Mouse (Mus musculus) midbrain, embryonic 16.5 days (tissue): Measurements from ENCODE around the gene Il18. TPM values are rescaled to one million over a fixed set of nuclear protein-coding genes. Genes with fewer than 3 reads are reported as not detected.

Experiments used
- ATAC-seq: fragments of 200-750 bp; cut with Nextera tagmentation; 2 replicates; pipeline ENCODE4 v1.8.0; 2017; ENCODE audit warnings: moderate TSS enrichment
- H3K27ac ChIP-seq: fragments of 300-500 bp; sonication (generic); 2 replicates; pipeline ENCODE4 v1.5.1; 2014; ENCODE audit warnings: mild to moderate bottlenecking, low read length, mixed read lengths
- H3K27me3 ChIP-seq: fragments of 300-500 bp; sonication (generic); 2 replicates; pipeline ENCODE4 v1.6.1; 2014; ENCODE audit warnings: low read depth, low read length, mixed read lengths; ENCODE audit not compliant: control insufficient read depth, insufficient read depth
- H3K36me3 ChIP-seq: fragments of 300-500 bp; sonication (generic); 2 replicates; pipeline ENCODE4 v1.6.1; 2014; ENCODE audit warnings: mild to moderate bottlenecking, low read length, moderate library complexity, mixed read lengths; ENCODE audit not compliant: control insufficient read depth, insufficient read depth
- H3K4me1 ChIP-seq: fragments of 300-500 bp; sonication (generic); 2 replicates; pipeline ENCODE4 v1.6.1; 2014; ENCODE audit warnings: mild to moderate bottlenecking, low read length, mixed read lengths; ENCODE audit not compliant: control insufficient read depth, insufficient read depth
- H3K4me2 ChIP-seq: fragments of 300-500 bp; sonication (generic); 2 replicates; pipeline ENCODE4 v1.6.1; 2014; ENCODE audit warnings: mild to moderate bottlenecking, low read length, mixed read lengths
- H3K4me3 ChIP-seq: fragments of 300-500 bp; sonication (generic); 2 replicates; pipeline ENCODE4 v1.5.1; 2014; ENCODE audit warnings: low read depth, mild to moderate bottlenecking, low read length, moderate library complexity, mixed read lengths
- H3K9ac ChIP-seq: fragments of 300-500 bp; sonication (generic); 2 replicates; pipeline ENCODE4 v1.6.1; 2014; ENCODE audit warnings: low read depth, low read length, mixed read lengths
- H3K9me3 ChIP-seq: fragments of 300-500 bp; sonication (generic); replicated peaks from 2 replicates; pipeline ENCODE4 v1.6.1; 2014; ENCODE audit warnings: mild to moderate bottlenecking, low read length, mixed read lengths; ENCODE audit not compliant: control insufficient read depth, poor library complexity, severe bottlenecking
- WGBS: fragments of 180-500 bp; shearing (Covaris S2); extraction: QIAGEN DNeasy Blood & Tissue Kit; methylation state at CpG from one replicate; pipeline ENCODE4 v1.1.7; 2014; 5-methylcytosine and 5-hydroxymethylcytosine counted together
- polyA plus RNA-seq: library from polyadenylated mRNA; unstranded; fragments of >200 nt; fragmentation: Nextera tagmentation; extraction: Ambion mirVana; gene quantifications from 2 replicates; pipeline ENCODE4 v1.2.1, GENCODE M21; 2015

Il18 gene
- polyA plus RNA-seq, 1 experiment from 2014 or later, result 26.0 TPM

- H3K36me3 ChIP-seq, result no peaks in the 10 kb centered on the region
Measured at GRCm38 (mm10) chr9:50540170-50540569, 14.5 kb upstream of the Il18 start.

DNA sequence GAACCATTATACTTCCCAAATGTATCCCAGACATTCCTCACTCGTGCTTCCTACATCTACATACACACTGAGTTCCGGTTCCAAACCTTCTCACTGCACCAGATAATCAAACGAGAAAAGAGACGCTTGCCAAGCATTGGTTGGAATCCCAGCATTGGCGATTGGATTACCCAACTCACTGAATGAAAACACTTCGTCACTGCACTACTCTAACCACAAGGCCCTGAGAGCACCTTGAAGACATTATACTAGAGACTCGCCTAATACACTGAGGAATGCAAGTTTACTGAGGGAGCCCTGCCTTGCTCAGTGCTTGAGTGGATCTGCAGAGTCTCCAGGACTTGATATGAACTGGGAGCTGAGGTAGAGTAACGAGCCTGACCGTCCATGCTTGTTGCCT, 12.2 kb upstream of the Il18 start:
- H3K4me3 ChIP-seq, result no peak overlapping the region
- no peak overlapping the region for H3K27ac ChIP-seq
- H3K27me3 ChIP-seq, result no peaks in the 10 kb centered on the region
- WGBS, result 81% methylated on average over 9 of the region's 9 CpGs
- no peaks in the 10 kb centered on the region for H3K4me1 ChIP-seq
- H3K9me3 ChIP-seq, result no peaks in the 10 kb centered on the region
- no peak overlapping the region for H3K4me2 ChIP-seq
- H3K9ac ChIP-seq, result no peak overlapping the region
- H3K36me3 ChIP-seq, result no peaks in the 10 kb centered on the region
- no peak for ATAC-seq

More at GRCm38 (mm10) chr9:50540170-50540569, 14.5 kb upstream of the Il18 start:
- Histone ChIP-seq H3K4me2 (no peak overlapping the region), H3K9ac (no peak overlapping the region), H3K27me3 (no peaks in the 10 kb centered on the region), H3K4me3 (no peak overlapping the region), H3K4me1 (no peaks in the 10 kb centered on the region), H3K27ac (no peak overlapping the region), H3K9me3 (no peaks in the 10 kb centered on the region)
- 72% methylated on average over 7 of the region's 7 CpGs for WGBS
- no peak for ATAC-seq

- no peak for ATAC-seq
- H3K9me3 ChIP-seq, result no peaks in the 10 kb centered on the region
- 58% methylated on average over 5 of the region's 5 CpGs for WGBS
- no peak overlapping the region for H3K4me3 ChIP-seq
- no peak overlapping the region for H3K9ac ChIP-seq
- H3K27me3 ChIP-seq, result no peaks in the 10 kb centered on the region
- H3K4me2 ChIP-seq, result no peak overlapping the region
- H3K27ac ChIP-seq, result no peak overlapping the region
- H3K36me3 ChIP-seq, result no peaks in the 10 kb centered on the region
- H3K4me1 ChIP-seq, result no peaks in the 10 kb centered on the region
Measured at GRCm38 (mm10) chr9:50547859-50548478, 6.7 kb upstream of the Il18 start.

GRCm38 (mm10) chr9:50548936-50549335, 5.7 kb upstream of the Il18 start:
- no peak overlapping the region for H3K4me3 ChIP-seq
- H3K9ac ChIP-seq, result no peak overlapping the region
- no peak overlapping the region for H3K4me2 ChIP-seq
- H3K27me3 ChIP-seq, result no peaks in the 10 kb centered on the region
- H3K27ac ChIP-seq, result no peak overlapping the region
- WGBS, result 88% methylated on average over 4 of the region's 4 CpGs
- no peak for ATAC-seq
- no peaks in the 10 kb centered on the region for H3K9me3 ChIP-seq
- H3K36me3 ChIP-seq, result no peaks in the 10 kb centered on the region
- no peaks in the 10 kb centered on the region for H3K4me1 ChIP-seq

GRCm38 (mm10) chr9:50552206-50552605, 2.4 kb upstream of the Il18 start:
- Histone ChIP-seq H3K9ac (no peak overlapping the region), H3K27me3 (no peaks in the 10 kb centered on the region), H3K4me2 (no peak overlapping the region), H3K36me3 (no peaks in the 10 kb centered on the region), H3K4me1 (peaks cover 9% of the 10 kb centered on the region; the same call in 1 of the 2 replicates), H3K9me3 (no peaks in the 10 kb centered on the region), H3K27ac (no peak overlapping the region), H3K4me3 (no peak overlapping the region)
- WGBS, result 90% methylated on average over 5 of the region's 5 CpGs
- no peak for ATAC-seq

GRCm38 (mm10) chr9:50553547-50553946, 1.1 kb upstream of the Il18 start:
- no peaks in the 10 kb centered on the region for H3K36me3 ChIP-seq
- no peak overlapping the region for H3K9ac ChIP-seq
- no peak for ATAC-seq
- 71% methylated on average over 2 of the region's 2 CpGs for WGBS
- peaks cover 9% of the 10 kb centered on the region; the same call in 1 of the 2 replicates for H3K4me1 ChIP-seq
- no peaks in the 10 kb centered on the region for H3K9me3 ChIP-seq
- no peaks in the 10 kb centered on the region for H3K27me3 ChIP-seq
- no peak overlapping the region for H3K4me2 ChIP-seq
- H3K27ac ChIP-seq, result no peak overlapping the region
- no peak overlapping the region for H3K4me3 ChIP-seq

GRCm38 (mm10) chr9:50555094-50555446, 443 bp downstream of the Il18 start, which contains the start of gene Bco2:
Gene Bco2, minus strand, starts transcription at chr9:50555181.
- no peaks in the 10 kb centered on the region for H3K36me3 ChIP-seq
- peak within 1 kb of the TSS; percentile 85 for H3K27ac ChIP-seq
- H3K4me2 ChIP-seq, result peak within 1 kb of the TSS; percentile 59
- no peaks in the 10 kb centered on the region for H3K9me3 ChIP-seq
- H3K9ac ChIP-seq, result peak within 1 kb of the TSS; percentile 62
- peak; percentile 54 for ATAC-seq
- no peaks in the 10 kb centered on the region for H3K27me3 ChIP-seq
- peak within 1 kb of the TSS; percentile 36 for H3K4me3 ChIP-seq
- H3K4me1 ChIP-seq, result peaks cover 9% of the 10 kb centered on the region; the same call in 1 of the 2 replicates
- WGBS, result 6% methylated on average over 2 of the region's 2 CpGs

- no peaks in the 10 kb centered on the region for H3K9me3 ChIP-seq
Measured at GRCm38 (mm10) chr9:50561145-50561917, 6.7 kb downstream of the Il18 start, which contains the start of gene Tex12. Gene Tex12, minus strand, starts transcription at chr9:50561325.

DNA sequence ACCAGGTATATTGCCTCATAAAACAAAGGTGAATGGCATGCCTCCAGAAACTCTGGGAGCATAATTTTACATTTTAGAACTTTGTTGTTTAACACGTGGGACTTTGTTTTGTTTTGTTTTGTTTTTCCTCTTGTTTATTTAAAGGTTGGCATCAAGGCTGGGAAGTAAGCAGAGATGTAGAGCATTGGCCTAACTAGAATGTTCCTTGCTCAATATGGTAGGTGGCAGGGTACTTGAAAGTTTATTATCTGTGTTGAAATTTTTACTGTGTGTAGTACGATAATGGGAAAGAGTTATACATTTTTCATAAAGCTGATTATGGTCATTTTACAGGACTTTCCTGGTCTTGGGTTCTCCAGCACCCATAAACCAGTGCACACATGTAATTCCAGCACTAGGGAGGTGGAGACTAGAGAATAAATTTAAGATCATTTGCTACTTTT, 7.3 kb downstream of the Il18 start:
- H3K27me3 ChIP-seq, result no peaks in the 10 kb centered on the region
- H3K4me2 ChIP-seq, result no peak overlapping the region
- no peaks in the 10 kb centered on the region for H3K4me1 ChIP-seq
- no peak overlapping the region for H3K4me3 ChIP-seq
- H3K9ac ChIP-seq, result no peak overlapping the region
- no peaks in the 10 kb centered on the region for H3K9me3 ChIP-seq
- ATAC-seq, result no peak
- H3K27ac ChIP-seq, result no peak overlapping the region
- H3K36me3 ChIP-seq, result no peaks in the 10 kb centered on the region
- WGBS, result 84% methylated on average over 2 of the region's 2 CpGs

More at GRCm38 (mm10) chr9:50561145-50561917, 6.7 kb downstream of the Il18 start, which contains the start of gene Tex12:
- Histone ChIP-seq H3K9ac (no peak within 1 kb of the TSS), H3K4me1 (no peaks in the 10 kb centered on the region), H3K36me3 (no peaks in the 10 kb centered on the region), H3K4me3 (no peak within 1 kb of the TSS), H3K27me3 (no peaks in the 10 kb centered on the region), H3K27ac (no peak within 1 kb of the TSS), H3K4me2 (no peak within 1 kb of the TSS)
- no peak for ATAC-seq
- WGBS, result 91% methylated on average over 38 of the region's 38 CpGs
